Mouse (Mus musculus): ENCODE measurements around the gene Gm17651. TPM values are rescaled to one million over a fixed set of nuclear protein-coding genes. Genes with fewer than 3 reads are reported as not detected.

The Gm17651 gene
- total and polyA plus RNA-seq, 3 experiments: not detected

- H3K4me3 ChIP-seq (replicated peaks in 1 of 3; ENCODE audit: low read depth in 2 of 3, low read length in 2 of 3, poor library complexity in 1 of 3): peak within 1 kb of the TSS; percentile 71 to 78 (median 75)
- peak within 1 kb of the TSS; percentile 98 for H3K4me2 ChIP-seq (ENCODE audit: insufficient read depth, low read depth, poor library complexity, severe bottlenecking)
- H3K9ac ChIP-seq (ENCODE audit: insufficient read depth, low read depth): peak within 1 kb of the TSS; percentile 41
- peaks cover 7% of the 10 kb centered on the region for H3K27me3 ChIP-seq (replicated peaks)
- H3K36me3 ChIP-seq (replicated peaks in 1 of 2; ENCODE audit: control insufficient read depth in 1 of 2, insufficient read depth in 1 of 2, low read length in 1 of 2): peaks cover 0 to 7% of the 10 kb centered on the region in 2 experiments
- TF ChIP-seq MYC (IDR thresholded peaks at IDR 0.05; ENCODE audit: low read depth, low read length) (peak; percentile 56; the same call in 1 of the 2 replicates), HCFC1 (IDR thresholded peaks at IDR 0.05; ENCODE audit: low read depth, low read length) (peak; percentile 77), MEF2A (IDR thresholded peaks at IDR 0.05; ENCODE audit: borderline replicate concordance, low read depth, low read length) (0 out of 2 replicates have a peak, but pooled peaks have one; percentile 45), JUN (IDR thresholded peaks at IDR 0.05; ENCODE audit: insufficient read depth, low read depth, low read length) (no peak), USF1 (IDR thresholded peaks at IDR 0.05; ENCODE audit: low read depth, low read length) (no peak), KAT2A (IDR thresholded peaks at IDR 0.05; ENCODE audit: insufficient replicate concordance, low read length) (no peak), NELFE (IDR thresholded peaks at IDR 0.05; ENCODE audit: low read depth, low read length) (peak; percentile 60; the same call in 1 of the 2 replicates), ELF1 (IDR thresholded peaks at IDR 0.05; ENCODE audit: low read depth, low read length) (peak; percentile 72), POLR2A (IDR thresholded peaks at IDR 0.05; ENCODE audit: low read depth, low read length) (peak; percentile 81), TCF12 (IDR thresholded peaks at IDR 0.05; ENCODE audit: low read depth, low read length) (peak; percentile 44; the same call in 1 of the 2 replicates), MAZ (IDR thresholded peaks at IDR 0.05; ENCODE audit: low read depth, low read length) (peak; percentile 54; the same call in 1 of the 2 replicates), NRF1 (IDR thresholded peaks at IDR 0.05; ENCODE audit: low read depth, low read length) (peak; percentile 85), SIN3A (IDR thresholded peaks at IDR 0.05; ENCODE audit: low read length) (peak; percentile 95), MXI1 (IDR thresholded peaks at IDR 0.05; ENCODE audit: low read depth, low read length) (peak; percentile 93)
- in situ Hi-C loops (cut with MboI; ENCODE audit: low pct_ligation_motif_present, low pct_unique_long_range_greater_than_20kb, low sequenced_read_pairs): no loop called here
- no peak within 1 kb of the TSS for H3K27ac ChIP-seq (ENCODE audit: insufficient read depth, low read depth)
- H3K79me2 ChIP-seq (replicated peaks; ENCODE audit: control insufficient read depth, extremely low read depth, insufficient read depth, poor library complexity, severe bottlenecking): no peaks in the 10 kb centered on the region
- dilution Hi-C loops (cut with MboI; ENCODE audit: extremely low pct_ligation_motif_present, extremely low pct_unique_long_range_greater_than_20kb, low sequenced_read_pairs): no loop called here
- peak; percentile 94 for DNase-seq (ENCODE audit: extremely low read depth)
- H3K4me1 ChIP-seq (ENCODE audit: control insufficient read depth in 1 of 2, insufficient read depth in 2 of 2): peaks cover 5 to 37% of the 10 kb centered on the region in 2 experiments
- H3K9me3 ChIP-seq (replicated peaks; ENCODE audit: low read length): peaks cover 7% of the 10 kb centered on the region
Measured at GRCm38 (mm10) chr3:97657655-97658411, 16.7 kb downstream of the Gm17651 start, which contains the start of gene Prkab2. Gene Prkab2 (plus strand): TSS chr3:97658193.

- peak; percentile 17; the same call in 1 of the 2 replicates for TF ChIP-seq SMC3 (IDR thresholded peaks at IDR 0.05; ENCODE audit: low read depth, low read length)
- peak; percentile 42 for TF ChIP-seq RAD21 (IDR thresholded peaks at IDR 0.05; ENCODE audit: low read depth, low read length)
- TF ChIP-seq CTCF (conservative IDR thresholded peaks at IDR 0.05 in 1 of 2, IDR thresholded peaks at IDR 0.05 in 1 of 2; ENCODE audit: low read depth in 2 of 2, low read length in 2 of 2): peak; percentile 31 to 57; a peak in 3 of 4 replicates
- no peak for TF ChIP-seq KAT2A (IDR thresholded peaks at IDR 0.05; ENCODE audit: insufficient replicate concordance, low read length)
- Histone ChIP-seq H3K36me3 (replicated peaks in 1 of 2; ENCODE audit: control insufficient read depth in 1 of 2, insufficient read depth in 1 of 2, low read length in 1 of 2) (no peaks in the 10 kb centered on the region), H3K4me3 (replicated peaks in 1 of 3; ENCODE audit: low read depth in 2 of 3, low read length in 2 of 3, poor library complexity in 1 of 3) (no peak overlapping the region), H3K4me1 (ENCODE audit: control insufficient read depth in 1 of 2, insufficient read depth in 2 of 2) (peaks cover 0 to 18% of the 10 kb centered on the region in 2 experiments; a peak in 2 of 4 replicates), H3K27me3 (replicated peaks) (peaks cover 9% of the 10 kb centered on the region), H3K9me3 (replicated peaks; ENCODE audit: low read length) (peaks cover 7% of the 10 kb centered on the region), H3K79me2 (replicated peaks; ENCODE audit: control insufficient read depth, extremely low read depth, insufficient read depth, poor library complexity, severe bottlenecking) (no peaks in the 10 kb centered on the region), H3K27ac (ENCODE audit: insufficient read depth, low read depth) (no peak overlapping the region), H3K4me2 (ENCODE audit: insufficient read depth, low read depth, poor library complexity, severe bottlenecking) (no peak overlapping the region), H3K9ac (ENCODE audit: insufficient read depth, low read depth) (no peak overlapping the region)
- in situ Hi-C loops (cut with MboI; ENCODE audit: low pct_ligation_motif_present, low pct_unique_long_range_greater_than_20kb, low sequenced_read_pairs): no loop called here
- peak; percentile 32 for DNase-seq (ENCODE audit: extremely low read depth)
- dilution Hi-C loops (cut with MboI; ENCODE audit: extremely low pct_ligation_motif_present, extremely low pct_unique_long_range_greater_than_20kb, low sequenced_read_pairs): no loop called here
Measured at GRCm38 (mm10) chr3:97654901-97655300, 19.6 kb downstream of the Gm17651 start.

Measured in CH12.LX (cell line).